Mouse (Mus musculus): ENCODE data around the gene Phf21b. TPM values are rescaled to one million over a fixed set of nuclear protein-coding genes. Genes with fewer than 3 reads are reported as not detected.
A peak's percentile ranks its signal among the peaks of the same experiment; 100 is the strongest.

Gene Phf21b
- total and polyA plus RNA-seq, 2 experiments from 2014 or later, result 2.5 to 29.7 TPM

DNA sequence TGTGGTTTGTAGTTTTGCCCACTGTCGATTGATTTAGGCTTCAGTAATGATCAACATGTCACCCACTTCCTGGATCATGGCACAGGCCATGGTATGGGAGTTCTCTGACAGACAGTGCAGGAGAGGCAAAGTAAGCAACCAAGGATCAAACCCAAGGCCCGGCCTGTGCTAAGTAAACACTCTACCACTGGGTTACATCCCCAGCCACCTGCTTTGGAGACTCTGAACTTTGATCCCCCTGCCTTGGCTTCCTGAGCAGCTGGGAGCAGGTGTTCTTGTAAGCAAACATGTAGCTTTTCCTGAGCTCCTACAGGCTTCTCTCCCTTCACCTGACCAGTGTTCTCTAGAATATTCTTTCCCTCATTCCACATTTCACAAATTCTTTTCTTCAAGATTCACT, 1.8 kb upstream of the Phf21b start:
- no peak overlapping the region for H3K4me3 ChIP-seq (ENCODE audit: low read length)
- no peaks in the 10 kb centered on the region for H3K27me3 ChIP-seq (ENCODE audit: insufficient read depth, low read length)
- no peak overlapping the region for H3K4me2 ChIP-seq (ENCODE audit: low read depth, low read length)
- H3K9me3 ChIP-seq (ENCODE audit: low read length), result no peaks in the 10 kb centered on the region
- H3K27ac ChIP-seq, result no peak overlapping the region
- 81% methylated on average over 2 of the region's 2 CpGs for WGBS
- H3K36me3 ChIP-seq (ENCODE audit: insufficient read depth, low read length), result no peaks in the 10 kb centered on the region
- no peak for DNase-seq (ENCODE audit: low spot score)
- TF ChIP-seq CTCF (IDR thresholded peaks at IDR 0.05; ENCODE audit: low read depth), result no peak
- H3K4me1 ChIP-seq (ENCODE audit: insufficient read depth, low read length), result peaks cover 9% of the 10 kb centered on the region; the same call in 1 of the 2 replicates
- ATAC-seq, result no peak
- H3K9ac ChIP-seq (replicated peaks; ENCODE audit: low read length), result no peak overlapping the region

DNA sequence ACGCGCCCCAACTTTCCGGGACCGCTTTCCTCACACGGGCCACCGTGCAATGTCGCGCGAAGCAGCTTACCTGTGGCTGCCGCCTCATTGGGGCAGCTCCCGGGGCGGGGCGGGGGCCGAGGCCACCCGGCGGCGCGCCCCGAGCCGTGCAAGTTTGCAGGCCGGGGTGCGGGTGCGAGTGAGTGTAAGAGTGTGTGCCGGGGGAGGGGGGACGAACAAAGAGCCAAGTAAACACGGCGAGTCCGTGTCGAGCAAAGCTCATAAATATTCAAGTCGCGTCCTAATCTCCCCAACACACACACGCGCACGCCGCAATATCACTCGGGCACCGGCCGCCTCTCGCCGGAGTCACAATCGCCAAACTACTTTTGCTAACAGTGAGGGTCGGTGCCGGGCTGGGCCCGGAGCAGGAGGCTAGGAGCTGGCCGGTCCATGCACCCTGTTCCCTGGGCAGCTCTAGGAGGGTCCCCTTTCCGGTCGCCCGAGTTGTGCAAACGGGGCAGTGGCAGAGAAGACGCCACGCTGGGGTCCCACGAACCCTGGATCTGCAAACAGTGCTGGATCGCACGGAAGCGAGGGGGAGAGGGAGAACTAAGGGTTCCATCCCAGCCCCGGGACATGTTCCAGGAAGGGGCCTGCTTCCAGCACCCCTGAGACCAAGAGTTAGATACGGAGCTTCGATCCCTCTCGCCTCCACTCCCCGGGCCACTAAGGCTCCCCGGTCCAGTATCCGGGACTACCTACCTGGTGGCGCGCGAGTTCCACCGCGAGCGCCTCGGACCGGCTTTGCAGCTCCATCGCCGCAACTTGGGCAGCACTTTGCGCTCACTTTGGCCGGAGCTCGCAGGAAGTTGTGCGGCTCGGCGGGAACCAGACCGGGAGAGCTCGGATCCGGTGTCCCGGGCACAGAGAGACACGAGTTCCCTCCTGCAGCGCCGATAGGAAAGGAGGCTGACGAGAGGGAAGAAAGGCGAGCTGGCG, 638 bp downstream of the Phf21b start:
- DNase-seq (ENCODE audit: low spot score), result peak; percentile 75
- 0 out of 2 replicates have a peak, but pooled peaks have one; percentile 5 for ATAC-seq
- Histone ChIP-seq H3K27ac (peak overlapping the region; percentile 90), H3K27me3 (ENCODE audit: insufficient read depth, low read length) (no peaks in the 10 kb centered on the region), H3K4me1 (ENCODE audit: insufficient read depth, low read length) (peaks cover 20% of the 10 kb centered on the region; the same call in 1 of the 2 replicates), H3K9ac (replicated peaks; ENCODE audit: low read length) (peak overlapping the region; percentile 72), H3K4me2 (ENCODE audit: low read depth, low read length) (peak overlapping the region; percentile 99), H3K9me3 (ENCODE audit: low read length) (no peaks in the 10 kb centered on the region), H3K36me3 (ENCODE audit: insufficient read depth, low read length) (no peaks in the 10 kb centered on the region), H3K4me3 (ENCODE audit: low read length) (peak overlapping the region; percentile 77)
- WGBS, result under 1% methylated on average over 87 of the region's 88 CpGs
- 0 out of 2 replicates have a peak, but pooled peaks have one; percentile 4 for TF ChIP-seq CTCF (IDR thresholded peaks at IDR 0.05; ENCODE audit: low read depth)

DNA sequence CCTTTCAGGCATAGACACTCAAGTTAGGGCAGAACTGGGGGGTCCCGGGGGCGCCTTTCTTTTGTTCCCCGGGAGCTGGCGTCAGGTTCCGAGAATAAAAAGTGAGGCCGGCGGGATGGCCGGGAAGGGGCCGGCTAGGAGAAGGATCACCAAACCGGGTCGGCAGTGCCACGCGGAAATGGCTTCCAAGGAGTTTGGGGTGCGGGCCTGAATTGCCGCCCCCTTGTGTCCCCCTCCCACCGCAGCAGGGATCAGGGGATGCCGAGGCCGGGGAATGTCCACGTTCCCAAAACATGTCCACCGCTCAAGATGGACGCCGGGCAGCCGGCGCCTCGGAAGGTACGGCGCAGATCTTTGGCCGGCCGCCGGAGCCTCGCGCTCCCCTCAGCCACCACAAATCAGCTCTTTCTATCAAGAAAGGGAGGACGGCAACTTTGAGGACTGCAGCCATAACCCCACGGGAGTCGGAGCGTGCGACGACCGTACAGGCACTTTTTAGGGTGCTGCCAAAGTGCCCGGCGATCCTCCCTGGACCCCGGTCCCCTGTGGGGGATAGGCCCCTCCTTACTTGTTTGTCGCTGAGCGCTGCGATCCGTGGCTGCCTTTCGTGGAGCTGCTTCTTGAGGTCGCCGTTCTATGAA, 1.6 kb downstream of the Phf21b start:
- peaks cover 20% of the 10 kb centered on the region; the same call in 1 of the 2 replicates for H3K4me1 ChIP-seq (ENCODE audit: insufficient read depth, low read length)
- no peak for TF ChIP-seq CTCF (IDR thresholded peaks at IDR 0.05; ENCODE audit: low read depth)
- WGBS, result under 1% methylated on average over 47 of the region's 49 CpGs

DNA sequence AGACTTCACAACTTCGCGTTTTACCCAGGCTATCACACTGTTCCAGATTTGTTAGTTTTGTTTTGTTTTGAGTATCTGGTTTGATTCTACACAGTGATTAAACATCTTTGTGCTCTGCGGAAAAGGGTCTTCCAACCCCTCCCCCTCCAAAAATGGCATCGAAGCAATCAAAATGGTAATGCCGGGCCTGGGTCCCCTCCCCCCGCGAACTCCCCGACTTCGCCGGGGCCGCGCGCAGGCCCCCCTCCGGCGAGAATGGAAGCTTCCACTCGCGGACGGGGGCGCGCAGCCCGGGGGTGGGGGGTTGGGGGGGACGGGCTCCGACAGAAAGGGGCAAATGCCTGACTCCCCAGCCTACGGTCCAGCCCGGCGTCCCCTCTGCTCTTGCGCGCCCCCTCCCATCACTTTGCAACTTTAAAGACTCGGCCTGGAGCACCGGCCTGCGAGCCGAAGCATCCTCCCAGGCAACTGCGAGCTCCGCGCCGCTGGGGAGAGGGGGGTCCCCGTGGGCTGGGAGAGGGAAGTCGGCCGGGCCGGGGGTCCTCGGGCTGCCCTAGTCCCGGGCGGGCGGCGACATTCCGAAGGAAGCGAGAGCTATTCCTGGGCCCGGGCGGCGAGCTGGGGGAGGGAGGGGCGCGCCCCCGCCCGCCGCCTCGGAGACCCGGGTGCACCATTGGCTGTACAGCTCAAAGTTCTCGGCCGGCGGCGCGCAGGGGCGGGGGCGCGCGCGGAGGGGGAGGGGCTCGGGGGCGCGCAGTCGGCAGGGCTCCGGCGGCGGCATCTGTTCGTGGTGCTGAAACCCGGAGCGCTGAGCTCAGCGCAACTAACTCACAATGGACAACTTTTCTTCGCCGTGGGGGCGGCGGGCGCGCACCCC, 2.4 kb downstream of the Phf21b start:
- Histone ChIP-seq H3K36me3 (ENCODE audit: insufficient read depth, low read length) (no peaks in the 10 kb centered on the region), H3K9ac (replicated peaks; ENCODE audit: low read length) (peak overlapping the region; percentile 72), H3K9me3 (ENCODE audit: low read length) (no peaks in the 10 kb centered on the region), H3K27me3 (ENCODE audit: insufficient read depth, low read length) (no peaks in the 10 kb centered on the region), H3K4me1 (ENCODE audit: insufficient read depth, low read length) (peaks cover 20% of the 10 kb centered on the region), H3K4me2 (ENCODE audit: low read depth, low read length) (peak overlapping the region; percentile 99), H3K4me3 (ENCODE audit: low read length) (peak overlapping the region; percentile 77), H3K27ac (peak overlapping the region; percentile 90)
- TF ChIP-seq CTCF (IDR thresholded peaks at IDR 0.05; ENCODE audit: low read depth), result peak; percentile 34; the same call in 1 of the 2 replicates
- peak; percentile 90 for DNase-seq (ENCODE audit: low spot score)
- ATAC-seq, result peak; percentile 79
- WGBS, result under 1% methylated on average over 73 of the region's 84 CpGs

More for the DNA sequence above, 1.6 kb downstream of the Phf21b start:
- no peaks in the 10 kb centered on the region for H3K36me3 ChIP-seq (ENCODE audit: insufficient read depth, low read length)
- peak overlapping the region; percentile 72 for H3K9ac ChIP-seq (replicated peaks; ENCODE audit: low read length)
- peak overlapping the region; percentile 77 for H3K4me3 ChIP-seq (ENCODE audit: low read length)
- no peaks in the 10 kb centered on the region for H3K27me3 ChIP-seq (ENCODE audit: insufficient read depth, low read length)
- peak; percentile 3; the same call in 1 of the 2 replicates for ATAC-seq
- no peaks in the 10 kb centered on the region for H3K9me3 ChIP-seq (ENCODE audit: low read length)
- H3K27ac ChIP-seq, result peak overlapping the region; percentile 90
- peak overlapping the region; percentile 99 for H3K4me2 ChIP-seq (ENCODE audit: low read depth, low read length)
- peak; percentile 68 for DNase-seq (ENCODE audit: low spot score)

DNA sequence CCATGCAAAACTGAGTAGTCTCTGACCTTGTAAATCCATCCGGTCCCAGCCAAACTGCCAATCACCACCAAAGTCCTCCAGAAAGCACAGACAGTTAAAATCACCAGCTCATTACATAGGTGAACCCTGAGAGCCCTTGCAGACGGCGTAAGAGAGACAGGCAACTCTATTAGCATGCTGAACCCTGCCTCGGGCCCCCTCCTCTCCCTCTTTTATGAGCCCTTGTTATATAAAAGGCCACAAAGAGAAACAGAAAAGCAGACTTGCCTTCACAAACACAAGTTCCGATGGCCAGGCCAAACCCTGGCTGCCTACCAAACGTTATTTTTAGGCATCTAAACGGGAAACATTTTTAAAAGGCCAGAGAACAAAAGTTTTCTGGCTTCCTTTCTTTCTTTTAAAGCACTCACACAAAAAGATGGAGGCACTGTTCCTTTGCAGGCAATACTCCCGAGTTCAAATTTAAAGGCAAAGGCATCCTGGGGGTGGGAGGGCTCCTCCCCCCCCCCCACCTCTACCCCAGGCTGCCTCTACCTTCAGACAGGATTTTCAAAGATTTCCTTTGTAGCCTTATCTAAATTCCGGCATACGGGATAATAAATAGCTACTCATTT, 3.3 kb downstream of the Phf21b start:
- no peaks in the 10 kb centered on the region for H3K36me3 ChIP-seq (ENCODE audit: insufficient read depth, low read length)
- 9% methylated on average over 10 of the region's 10 CpGs for WGBS
- H3K4me2 ChIP-seq (ENCODE audit: low read depth, low read length), result peak overlapping the region; percentile 99
- ATAC-seq (no peak), DNase-seq (ENCODE audit: low spot score) (peak; percentile 59)
- no peaks in the 10 kb centered on the region for H3K27me3 ChIP-seq (ENCODE audit: insufficient read depth, low read length)
- H3K27ac ChIP-seq, result peak overlapping the region; percentile 90
- H3K4me3 ChIP-seq (ENCODE audit: low read length), result peak overlapping the region; percentile 77
- H3K4me1 ChIP-seq (ENCODE audit: insufficient read depth, low read length), result peaks cover 20% of the 10 kb centered on the region
- H3K9me3 ChIP-seq (ENCODE audit: low read length), result no peaks in the 10 kb centered on the region
- no peak for TF ChIP-seq CTCF (IDR thresholded peaks at IDR 0.05; ENCODE audit: low read depth)
- H3K9ac ChIP-seq (replicated peaks; ENCODE audit: low read length), result peak overlapping the region; percentile 72; the same call in 1 of the 2 replicates

All from hindbrain, postnatal 0 days (tissue).